Mouse (Mus musculus) adrenal gland, adult (tissue): Measurements from ENCODE around the gene Tbx1.

Experiments
- DNase-seq, 2 experiments: peaks; one replicate each; pipeline ENCODE4 v3.0.0; 2022 to 2023; ENCODE audit warnings: low spot score in 1 of 2; ENCODE audit not compliant: inconsistent age in 2 of 2

The Tbx1 gene

GRCm38 (mm10) chr16:18589804-18590790, at the start of gene Tbx1:
Tbx1 (minus strand) TSS chr16:18590671.
- DNase-seq, result peak in 1 of 2 experiments; percentile 35

- no peak for DNase-seq
Measured at GRCm38 (mm10) chr16:18639382-18639929, 49.0 kb upstream of the Tbx1 start.

GRCm38 (mm10) chr16:18638396-18638795, 47.9 kb upstream of the Tbx1 start:
- no peak for DNase-seq

- DNase-seq, result no peak
Measured at GRCm38 (mm10) chr16:18636804-18637203, 46.3 kb upstream of the Tbx1 start.

GRCm38 (mm10) chr16:18636401-18636800, 45.9 kb upstream of the Tbx1 start:
- no peak for DNase-seq

GRCm38 (mm10) chr16:18633333-18633732, 42.9 kb upstream of the Tbx1 start:
- DNase-seq, result no peak

GRCm38 (mm10) chr16:18632816-18633215, 42.3 kb upstream of the Tbx1 start:
- no peak for DNase-seq

GRCm38 (mm10) chr16:18632059-18632458, 41.6 kb upstream of the Tbx1 start:
- no peak for DNase-seq

GRCm38 (mm10) chr16:18631141-18631540, 40.7 kb upstream of the Tbx1 start:
- no peak for DNase-seq

- DNase-seq, result no peak
Measured at GRCm38 (mm10) chr16:18630291-18630690, 39.8 kb upstream of the Tbx1 start.

- peak; percentile 83 to 89 for DNase-seq
Measured at GRCm38 (mm10) chr16:18629390-18630231, 39.1 kb upstream of the Tbx1 start, which contains the start of gene Sept5. Sept5 (minus strand) TSS chr16:18629954.

- peak in 1 of 2 experiments; percentile 41 for DNase-seq
Measured at GRCm38 (mm10) chr16:18628948-18629340, 38.5 kb upstream of the Tbx1 start.

- peak in 1 of 2 experiments; percentile 31 for DNase-seq
Measured at GRCm38 (mm10) chr16:18628206-18628947, 37.9 kb upstream of the Tbx1 start.

- peak in 1 of 2 experiments; percentile 38 for DNase-seq
Measured at GRCm38 (mm10) chr16:18627163-18627562, 36.7 kb upstream of the Tbx1 start.

- peak; percentile 88 to 94 for DNase-seq
Measured at GRCm38 (mm10) chr16:18626376-18626878, 36.0 kb upstream of the Tbx1 start, which contains the start of gene Gm49601. Gm49601 (minus strand) TSS chr16:18626427.

- peak in 1 of 2 experiments; percentile 43 for DNase-seq
Measured at GRCm38 (mm10) chr16:18625791-18626311, 35.4 kb upstream of the Tbx1 start.

GRCm38 (mm10) chr16:18625097-18625496, 34.6 kb upstream of the Tbx1 start:
- no peak for DNase-seq

- peak in 1 of 2 experiments; percentile 49 for DNase-seq
Measured at GRCm38 (mm10) chr16:18624641-18625040, 34.2 kb upstream of the Tbx1 start.

GRCm38 (mm10) chr16:18623751-18624540, 33.5 kb upstream of the Tbx1 start:
- peak in 1 of 2 experiments; percentile 27 for DNase-seq
